In genomic region chr6:124746654-124747632, GRCm38 (mm10) we compare ENCODE assay signal across 9 mouse cellular contexts. TPM values are rescaled to one million over a fixed set of nuclear protein-coding genes. Genes with fewer than 3 reads are reported as not detected.
DNase-seq lines count a peak whose midpoint lies in the region; ATAC-seq and TF ChIP-seq lines count a peak whose summit lies in the region.
"Had no signal": no experiment of that assay in that cellular context is flagged by ENCODE, and none has a peak within 500 bp of the region (broad histone marks: within the 10 kb centered on the region; RNA-seq: fewer than 3 reads in every experiment).

No protein-coding gene starts in this region.

- WGBS in heart, embryonic 11.5 days (ENCODE audit: insufficient replicate concordance), result 81% methylated on average over 7 of the region's 7 CpGs
- 87% methylated on average over 7 of the region's 7 CpGs for WGBS in hindbrain, embryonic 10.5 days
- WGBS in midbrain, embryonic 10.5 days, result 87% methylated on average over 7 of the region's 7 CpGs

- H3K4me3 ChIP-seq in heart, embryonic 11.5 days (ENCODE audit: low read depth, low read length), result no peak overlapping the region
- H3K4me3 ChIP-seq in MEL (ENCODE audit: control insufficient read depth in 1 of 2, insufficient read depth in 1 of 2, low read depth in 2 of 2, low read length in 2 of 2), result no peak overlapping the region
- H3K4me3 ChIP-seq in hindbrain, embryonic 10.5 days, result peak overlapping the region; percentile 68
- H3K4me3 ChIP-seq in midbrain, embryonic 10.5 days, result peak overlapping the region; percentile 76

- H3K4me1 ChIP-seq in heart, embryonic 11.5 days (ENCODE audit: control insufficient read depth, insufficient read depth, low read length), result peaks cover 13% of the 10 kb centered on the region
- H3K4me1 ChIP-seq in MEL (ENCODE audit: control insufficient read depth in 1 of 2, insufficient read depth in 2 of 2, low read length in 2 of 2), result peaks cover 0 to 2% of the 10 kb centered on the region in 2 experiments; a peak in 1 of 4 replicates
- peaks cover 41% of the 10 kb centered on the region for H3K4me1 ChIP-seq in hindbrain, embryonic 10.5 days (replicated peaks)
- H3K4me1 ChIP-seq in midbrain, embryonic 10.5 days, result peaks cover 40% of the 10 kb centered on the region

- ATAC-seq in heart, embryonic 11.5 days (replicated peaks; ENCODE audit: insufficient number of reproducible peaks, low FRiP score, low TSS enrichment), result no peak

- H3K9ac ChIP-seq in heart, embryonic 11.5 days (ENCODE audit: low read depth, low read length), result peak overlapping the region; percentile 30; the same call in 1 of the 2 replicates
- peak overlapping the region; percentile 80 for H3K9ac ChIP-seq in MEL (ENCODE audit: control insufficient read depth, low read depth, low read length, poor library complexity, severe bottlenecking)

- TF ChIP-seq EP300 in MEL (IDR thresholded peaks at IDR 0.05; ENCODE audit: low read depth in 1 of 2, low read length in 2 of 2), result no peak

- no peak for TF ChIP-seq POLR2A in MEL (IDR thresholded peaks at IDR 0.05; ENCODE audit: control insufficient read depth in 1 of 2, insufficient read depth in 1 of 2, low read depth in 1 of 2, low read length in 2 of 2, poor library complexity in 1 of 2)

- no peak for DNase-seq in heart, postnatal 4 days
- DNase-seq in MEL (ENCODE audit: low read depth, low spot score), result no peak
- DNase-seq in hindbrain, embryonic 10.5 days (ENCODE audit: low spot score), result no peak
- no peak for DNase-seq in midbrain, embryonic 10.5 days (ENCODE audit: low spot score)
- no peak for DNase-seq in embryo, embryonic 11 days
- DNase-seq in T-cell, adult 2 months (ENCODE audit: low spot score), result no peak
- DNase-seq in retina, postnatal 1 day, result no peak

- no peak overlapping the region for H3K27ac ChIP-seq in heart, embryonic 11.5 days (ENCODE audit: low read depth, low read length)
- H3K27ac ChIP-seq in MEL (ENCODE audit: control insufficient read depth, low read depth, low read length), result no peak overlapping the region
- H3K27ac ChIP-seq in hindbrain, embryonic 10.5 days, result peak overlapping the region; percentile 95
- H3K27ac ChIP-seq in midbrain, embryonic 10.5 days (replicated peaks), result peak overlapping the region; percentile 96

- peaks cover 1% of the 10 kb centered on the region; the same call in 1 of the 2 replicates for H3K79me2 ChIP-seq in MEL (ENCODE audit: control insufficient read depth, insufficient read depth, low read length, poor library complexity)

- H3K27me3 ChIP-seq in heart, embryonic 11.5 days (ENCODE audit: control insufficient read depth, insufficient read depth, low read length), result no peaks in the 10 kb centered on the region
- no peaks in the 10 kb centered on the region for H3K27me3 ChIP-seq in MEL (ENCODE audit: control insufficient read depth in 1 of 2, insufficient read depth in 2 of 2, low read length in 2 of 2)
- no peaks in the 10 kb centered on the region for H3K27me3 ChIP-seq in hindbrain, embryonic 10.5 days (ENCODE audit: insufficient read depth, poor library complexity, severe bottlenecking)
- H3K27me3 ChIP-seq in midbrain, embryonic 10.5 days (ENCODE audit: low read depth, poor library complexity, severe bottlenecking), result 0 out of 2 replicates have a peak, but pooled peaks cover 4% of the 10 kb centered on the region

- peaks cover 11% of the 10 kb centered on the region for H3K36me3 ChIP-seq in heart, embryonic 11.5 days (ENCODE audit: control insufficient read depth, insufficient read depth, low read length)
- H3K36me3 ChIP-seq in MEL (ENCODE audit: control insufficient read depth in 1 of 2, insufficient read depth in 2 of 2, low read length in 2 of 2), result peaks cover 0 to under 1% of the 10 kb centered on the region in 2 experiments; a peak in 2 of 4 replicates
- H3K36me3 ChIP-seq in hindbrain, embryonic 10.5 days, result peaks cover 79% of the 10 kb centered on the region
- H3K36me3 ChIP-seq in midbrain, embryonic 10.5 days, result peaks cover 76% of the 10 kb centered on the region

- TF ChIP-seq RAD21 in MEL (IDR thresholded peaks at IDR 0.05; ENCODE audit: low read depth, low read length), result no peak

- no peaks in the 10 kb centered on the region for H3K9me3 ChIP-seq in heart, embryonic 11.5 days (replicated peaks; ENCODE audit: control insufficient read depth, low read length)
- no peaks in the 10 kb centered on the region for H3K9me3 ChIP-seq in MEL (replicated peaks; ENCODE audit: insufficient read depth, low read length)
- H3K9me3 ChIP-seq in hindbrain, embryonic 10.5 days, result no peaks in the 10 kb centered on the region
- H3K9me3 ChIP-seq in midbrain, embryonic 10.5 days (replicated peaks), result no peaks in the 10 kb centered on the region

- TF ChIP-seq CTCF in MEL (IDR thresholded peaks at IDR 0.05 in 2 of 3, conservative IDR thresholded peaks at IDR 0.05 in 1 of 3; ENCODE audit: control insufficient read depth in 1 of 3, insufficient read depth in 1 of 3, low read depth in 2 of 3, low read length in 3 of 3, poor library complexity in 1 of 3, severe bottlenecking in 1 of 3), result no peak

- H3K4me2 ChIP-seq in heart, embryonic 11.5 days, result peak overlapping the region; percentile 99

TF ChIP-seq in MEL, 35 proteins besides CTCF, POLR2A, EP300 and RAD21:
- no peak for TF ChIP-seq ETS1 (IDR thresholded peaks at IDR 0.05; ENCODE audit: low read depth, low read length)
- no peak for TF ChIP-seq POLR2AphosphoS2 (IDR thresholded peaks at IDR 0.05; ENCODE audit: low read length)
- no peak for TF ChIP-seq MAFK (IDR thresholded peaks at IDR 0.05; ENCODE audit: borderline replicate concordance, low read depth, low read length)
TF ChIP-seq in MEL: peak in this region for 0.

RNA-seq across cellular contexts. Expression of gene Grcc10, which starts 5.8 kb away (rescaled TPM):
- polyA plus RNA-seq in heart, embryonic 11.5 days (2014; fragmentation: Nextera tagmentation; extraction: Ambion mirVana), result 352 and 380 TPM in 2 replicates
- 100 to 1,000 TPM; 259 to 300 TPM for total RNA-seq in heart, postnatal 4 days (2021)
- 41.9 and 57.4 TPM in 2 replicates for total RNA-seq in MEL (2012; rRNA removed)
- polyA plus RNA-seq in MEL (2012; ENCODE audit: insufficient read depth in 1 of 2, insufficient read length in 2 of 2, low read depth in 1 of 2, low replicate concordance in 2 of 2, missing spikeins in 1 of 2), result 10 to 100 TPM in 1 of 2 experiments, not detected in 1; 62.9 TPM
- 446 and 555 TPM in 2 replicates for polyA plus RNA-seq in hindbrain, embryonic 10.5 days (2016; fragmentation: Nextera tagmentation; extraction: Ambion mirVana)
- 445 and 490 TPM in 2 replicates for polyA plus RNA-seq in midbrain, embryonic 10.5 days (2016; fragmentation: Nextera tagmentation; extraction: Ambion mirVana)

RNA-seq across cellular contexts. Expression of gene Ptpn6, which starts 8.4 kb away (rescaled TPM):
- 4.8 and 6.9 TPM in 2 replicates for polyA plus RNA-seq in heart, embryonic 11.5 days (2014; fragmentation: Nextera tagmentation; extraction: Ambion mirVana)
- total RNA-seq in heart, postnatal 4 days (2021), result 1 to 10 TPM; 5.3 to 5.4 TPM
- total RNA-seq in MEL (2012; rRNA removed), result 74.1 and 91.9 TPM in 2 replicates
- 100 to 1,000 TPM in 1 of 2 experiments, not detected in 1; 184 TPM for polyA plus RNA-seq in MEL (2012; ENCODE audit: insufficient read depth in 1 of 2, insufficient read length in 2 of 2, low read depth in 1 of 2, low replicate concordance in 2 of 2, missing spikeins in 1 of 2)
- 7.9 and 8.2 TPM in 2 replicates for polyA plus RNA-seq in hindbrain, embryonic 10.5 days (2016; fragmentation: Nextera tagmentation; extraction: Ambion mirVana)
- 6.1 and 7.2 TPM in 2 replicates for polyA plus RNA-seq in midbrain, embryonic 10.5 days (2016; fragmentation: Nextera tagmentation; extraction: Ambion mirVana)

RNA-seq across cellular contexts. Expression of gene Gm45234, which starts 8.9 kb away (rescaled TPM):
- not detected in 2 replicates for polyA plus RNA-seq in heart, embryonic 11.5 days (2014; fragmentation: Nextera tagmentation; extraction: Ambion mirVana)
- 1 to 10 TPM in 1 of 2 experiments, not detected in 1; 2.1 TPM for total RNA-seq in heart, postnatal 4 days (2021)
- not detected in 2 replicates for total RNA-seq in MEL (2012; rRNA removed)
- polyA plus RNA-seq in MEL (2012; ENCODE audit: insufficient read depth in 1 of 2, insufficient read length in 2 of 2, low read depth in 1 of 2, low replicate concordance in 2 of 2, missing spikeins in 1 of 2), result under 1 TPM in 1 of 2 experiments, not detected in 1; 0.15 TPM
- polyA plus RNA-seq in hindbrain, embryonic 10.5 days (2016; fragmentation: Nextera tagmentation; extraction: Ambion mirVana), result not detected in 2 replicates
- polyA plus RNA-seq in midbrain, embryonic 10.5 days (2016; fragmentation: Nextera tagmentation; extraction: Ambion mirVana), result not detected in 2 replicates
- polyA plus RNA-seq: large intestine, adult 2 months had no signal

RNA-seq across cellular contexts. Expression of gene Atn1, which starts 9.4 kb away (rescaled TPM):
- polyA plus RNA-seq in heart, embryonic 11.5 days (2014; fragmentation: Nextera tagmentation; extraction: Ambion mirVana), result 7.4 and 9.5 TPM in 2 replicates
- 10 to 100 TPM; 61.0 to 70.5 TPM for total RNA-seq in heart, postnatal 4 days (2021)
- total RNA-seq in MEL (2012; rRNA removed), result 1.6 and 1.7 TPM in 2 replicates
- 10 to 100 TPM in 1 of 2 experiments, not detected in 1; 43.2 TPM for polyA plus RNA-seq in MEL (2012; ENCODE audit: insufficient read depth in 1 of 2, insufficient read length in 2 of 2, low read depth in 1 of 2, low replicate concordance in 2 of 2, missing spikeins in 1 of 2)
- 11.2 and 13.0 TPM in 2 replicates for polyA plus RNA-seq in hindbrain, embryonic 10.5 days (2016; fragmentation: Nextera tagmentation; extraction: Ambion mirVana)
- 10.2 and 10.5 TPM in 2 replicates for polyA plus RNA-seq in midbrain, embryonic 10.5 days (2016; fragmentation: Nextera tagmentation; extraction: Ambion mirVana)

RNA-seq across cellular contexts. Expression of gene Eno2, which starts 22.5 kb away (rescaled TPM):
- 5.3 TPM in 2 replicates for polyA plus RNA-seq in heart, embryonic 11.5 days (2014; fragmentation: Nextera tagmentation; extraction: Ambion mirVana)
- 10 to 100 TPM; 10.0 to 10.2 TPM for total RNA-seq in heart, postnatal 4 days (2021)
- 3.2 and 5.5 TPM in 2 replicates for total RNA-seq in MEL (2012; rRNA removed)
- 10 to 100 TPM in 1 of 2 experiments, not detected in 1; 12.5 TPM for polyA plus RNA-seq in MEL (2012; ENCODE audit: insufficient read depth in 1 of 2, insufficient read length in 2 of 2, low read depth in 1 of 2, low replicate concordance in 2 of 2, missing spikeins in 1 of 2)
- polyA plus RNA-seq in hindbrain, embryonic 10.5 days (2016; fragmentation: Nextera tagmentation; extraction: Ambion mirVana), result 3.4 and 5.4 TPM in 2 replicates
- 4.6 and 6.5 TPM in 2 replicates for polyA plus RNA-seq in midbrain, embryonic 10.5 days (2016; fragmentation: Nextera tagmentation; extraction: Ambion mirVana)

Comparison
In these comparisons a context has a peak if more than half of its experiments do, and no peak if none do; other contexts are left out.
1. H3K27ac ChIP-seq: peak in hindbrain, embryonic 10.5 days (single experiment) and midbrain, embryonic 10.5 days (single experiment); none in heart, embryonic 11.5 days (single experiment) and MEL (single experiment).
2. H3K4me3 ChIP-seq: peak in hindbrain, embryonic 10.5 days (single experiment) and midbrain, embryonic 10.5 days (single experiment); none in heart, embryonic 11.5 days (single experiment) and MEL (0 of 2).
3. RNA of gene Ptpn6, which starts 8.4 kb away (polyA plus RNA-seq): 184 TPM in MEL; 7.9 to 8.2 TPM in hindbrain, embryonic 10.5 days, 6.1 to 7.2 TPM in midbrain, embryonic 10.5 days and 4.8 to 6.9 TPM in heart, embryonic 11.5 days; every median in the first group is over 10 times any median in the second.